Mouse (Mus musculus): Measurements from ENCODE around the gene Cd3eap.

Gene Cd3eap

GRCm38 (mm10) chr7:19332709-19333352 is 26.5 kb downstream of the Cd3eap start:
- DNase-seq (ENCODE audit: low spot score in 2 of 2), result peak; percentile 42 to 59

DNA sequence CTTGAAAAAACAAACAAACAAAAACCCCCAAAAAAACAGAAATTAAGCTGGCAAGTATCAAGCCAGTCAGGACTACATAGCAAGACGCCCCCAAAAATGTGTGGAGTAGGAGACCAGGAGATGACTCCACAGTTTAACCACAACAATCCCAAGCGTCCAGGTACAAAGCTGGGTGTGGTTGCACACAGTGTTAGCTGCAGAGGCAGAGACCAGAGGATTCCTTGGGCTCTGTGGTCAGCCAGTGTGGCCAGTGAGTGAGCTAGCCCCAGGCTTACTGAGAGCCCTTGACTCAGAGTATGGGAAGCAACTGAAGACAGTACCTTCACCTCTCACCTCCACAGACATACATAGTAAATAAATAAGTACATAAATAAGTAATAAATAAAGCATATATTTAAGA is 27.4 kb downstream of the Cd3eap start:
- no peak for DNase-seq (ENCODE audit: low spot score in 2 of 2)

GRCm38 (mm10) chr7:19328425-19328824 is 30.9 kb downstream of the Cd3eap start:
- no peak for DNase-seq (ENCODE audit: low spot score in 2 of 2)

DNA sequence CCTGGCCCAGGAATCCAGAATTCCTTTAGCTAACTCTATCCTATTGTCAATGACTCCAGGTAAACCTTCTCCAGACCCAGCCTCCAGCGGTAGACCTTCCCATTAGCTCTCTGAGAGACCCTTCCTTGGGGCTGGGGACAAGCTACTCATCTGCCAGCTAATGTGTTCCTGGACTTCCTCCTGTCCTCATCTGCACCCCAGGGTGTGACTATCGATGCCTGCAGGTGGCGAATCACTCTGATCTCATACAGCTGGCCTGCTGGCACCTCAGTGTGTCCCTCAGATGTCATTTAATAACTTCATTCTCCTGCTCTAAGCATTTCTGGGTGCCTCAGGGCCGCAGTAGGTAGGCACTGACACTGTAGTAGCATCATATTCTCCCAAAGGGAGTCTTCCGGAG is 31.5 kb downstream of the Cd3eap start:
- no peak for DNase-seq (ENCODE audit: low spot score in 2 of 2)

DNA sequence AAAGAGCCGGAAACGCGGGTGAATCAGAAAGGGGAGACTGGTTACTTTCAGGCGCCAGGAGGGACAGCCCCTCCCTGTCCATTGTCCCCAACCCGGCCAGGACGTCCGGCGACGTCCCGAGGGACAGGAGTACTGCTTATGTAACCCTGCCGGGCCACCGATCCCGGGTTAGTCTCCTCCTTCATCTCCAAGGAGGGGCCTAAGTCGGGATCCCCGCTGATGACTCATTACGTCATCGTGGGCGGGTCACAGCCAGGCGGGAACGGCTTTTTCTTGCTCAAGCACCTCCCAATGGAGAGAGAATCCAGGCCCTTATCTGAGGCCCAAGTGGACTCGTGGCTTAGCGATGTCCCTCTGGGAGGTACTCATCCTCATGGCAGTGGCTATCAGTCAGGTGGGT is 32.2 kb downstream of the Cd3eap start:
- DNase-seq (ENCODE audit: low spot score in 2 of 2), result no peak

- peak in 1 of 2 experiments; percentile 56 for DNase-seq (ENCODE audit: low spot score in 2 of 2)
Measured at GRCm38 (mm10) chr7:19326359-19326758, 32.9 kb downstream of the Cd3eap start.

DNA sequence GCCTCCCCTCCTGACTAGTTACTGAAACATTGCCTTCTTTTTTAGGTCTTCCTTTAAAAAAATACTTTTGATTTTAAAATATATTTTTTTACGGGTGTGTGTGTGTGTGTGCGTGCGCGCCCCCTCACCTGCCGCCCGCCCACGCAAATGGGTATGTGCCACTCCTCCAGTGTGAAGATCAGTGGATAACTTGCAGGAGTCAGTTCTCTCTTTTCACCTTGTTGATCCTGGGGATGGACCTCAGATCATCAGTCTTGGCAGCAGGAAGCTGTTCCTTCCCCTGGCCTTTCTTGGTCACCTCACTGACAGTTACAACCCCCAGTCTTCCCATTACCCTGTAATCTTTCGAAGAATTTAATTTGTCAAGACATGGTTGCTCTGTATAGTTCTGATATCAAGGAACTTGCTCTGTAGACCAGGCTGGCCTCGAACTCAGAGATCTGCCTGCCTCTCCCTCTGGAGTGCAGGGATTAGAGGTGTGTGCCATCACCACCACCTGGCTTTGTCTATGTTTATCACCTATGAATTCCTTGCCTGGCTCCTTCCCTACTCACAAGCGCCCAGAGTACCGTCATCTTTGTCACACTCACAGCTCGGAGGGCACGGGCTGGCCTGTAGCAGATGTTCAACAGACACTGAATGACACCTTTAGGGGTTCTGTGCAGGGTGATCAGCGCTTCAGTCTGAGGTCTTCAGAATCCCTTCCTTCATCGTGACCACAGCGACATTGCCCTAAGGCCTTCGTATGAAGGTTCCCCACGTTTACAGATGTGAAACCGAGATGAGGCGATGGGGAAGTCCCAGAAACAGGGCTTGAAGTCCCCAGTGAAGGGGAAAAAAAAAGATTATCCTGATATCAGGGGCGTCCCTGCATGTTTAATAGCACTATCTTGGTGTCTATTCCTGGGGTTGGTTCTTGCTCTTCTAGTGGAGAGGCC is 33.8 kb downstream of the Cd3eap start:
- DNase-seq (ENCODE audit: low spot score in 2 of 2), result no peak

GRCm38 (mm10) chr7:19324221-19324620 is 35.1 kb downstream of the Cd3eap start:
- no peak for DNase-seq (ENCODE audit: low spot score in 2 of 2)

DNA sequence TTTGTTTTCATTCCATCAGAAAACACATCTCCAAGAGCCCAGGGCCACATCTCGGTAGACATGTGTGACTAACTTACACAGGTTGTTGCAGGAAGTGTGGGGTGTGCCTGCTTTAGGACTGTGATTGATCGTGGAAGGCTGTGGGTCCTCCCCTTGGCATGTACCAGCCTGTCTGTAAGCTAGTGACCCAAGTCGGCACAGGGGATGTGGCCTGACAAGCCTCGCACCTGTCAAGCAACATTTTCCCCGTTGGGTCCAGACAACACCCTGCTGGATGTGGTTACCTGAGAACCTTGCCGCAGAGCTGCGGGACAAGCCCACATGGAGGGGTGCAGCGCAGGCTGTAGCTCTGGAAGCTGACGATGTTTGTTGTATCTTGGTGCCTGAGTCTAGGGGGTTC is 36.8 kb downstream of the Cd3eap start:
- DNase-seq (ENCODE audit: low spot score in 2 of 2), result no peak

- DNase-seq (ENCODE audit: low spot score in 2 of 2), result no peak
Measured at GRCm38 (mm10) chr7:19321464-19321863, 37.8 kb downstream of the Cd3eap start.

DNA sequence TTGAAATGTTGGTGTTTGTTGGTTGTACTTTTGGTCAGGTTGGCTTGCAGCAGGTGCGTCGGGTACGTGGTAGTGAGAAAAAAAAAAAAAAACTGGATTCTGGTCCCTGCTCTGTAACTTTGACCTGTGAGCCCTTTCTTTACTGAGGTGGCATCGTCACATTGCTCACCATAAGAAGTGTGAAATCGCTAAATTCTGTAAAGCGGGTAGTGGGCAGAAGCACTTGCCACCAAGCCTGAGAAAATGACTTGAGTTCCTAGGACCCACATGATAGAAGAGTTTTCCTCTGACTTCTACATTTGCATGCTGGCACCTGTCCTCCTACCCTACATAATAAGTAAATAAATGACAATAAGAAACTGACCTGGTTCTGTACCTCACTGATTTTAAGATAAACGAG is 38.6 kb downstream of the Cd3eap start:
- DNase-seq (ENCODE audit: low spot score in 2 of 2), result no peak

GRCm38 (mm10) chr7:19319906-19320305 is 39.4 kb downstream of the Cd3eap start:
- DNase-seq (ENCODE audit: low spot score in 2 of 2), result peak; percentile 69 to 85

DNA sequence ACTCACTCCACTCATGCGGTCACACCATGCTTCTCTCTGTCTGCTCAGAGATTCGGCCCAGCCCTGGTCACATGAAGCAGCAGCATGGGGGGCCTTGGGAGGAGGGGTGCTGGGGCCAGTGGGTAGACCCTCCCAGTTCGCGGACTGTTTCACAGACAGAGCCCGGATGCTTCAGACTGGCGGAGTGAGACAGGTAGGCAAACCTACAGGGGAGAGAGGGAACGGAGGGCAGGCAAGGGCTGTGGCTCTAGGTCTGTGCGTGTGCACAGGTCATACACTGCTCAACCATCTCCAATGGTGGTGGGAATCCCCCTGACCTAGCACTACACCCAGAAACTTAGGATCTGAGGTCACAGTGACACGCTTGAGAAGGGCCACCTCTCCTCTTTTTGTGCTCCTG is 39.8 kb downstream of the Cd3eap start:
- DNase-seq (ENCODE audit: low spot score in 2 of 2), result no peak

- no peak for DNase-seq (ENCODE audit: low spot score in 2 of 2)
Measured at GRCm38 (mm10) chr7:19318676-19319075, 40.6 kb downstream of the Cd3eap start.

DNA sequence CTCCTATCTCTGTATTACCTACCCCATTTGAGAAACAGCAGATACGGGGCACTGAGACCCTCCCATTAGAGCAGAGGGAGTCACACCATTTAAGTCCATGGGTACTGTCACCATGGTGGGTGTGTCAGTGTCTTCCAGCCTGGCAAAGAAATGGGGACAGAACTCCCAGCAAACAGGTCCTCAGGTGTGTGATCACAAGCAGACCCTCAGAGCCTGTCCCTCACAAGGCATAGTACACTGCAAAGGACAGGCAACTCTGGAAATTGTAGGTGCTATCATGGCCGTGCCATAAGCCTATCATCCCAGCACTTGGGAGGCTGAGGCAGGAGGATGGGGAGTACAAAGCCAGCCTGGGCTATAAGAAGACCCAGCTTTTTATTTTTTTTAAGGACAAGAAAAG is 41.1 kb downstream of the Cd3eap start:
- no peak for DNase-seq (ENCODE audit: low spot score in 2 of 2)

DNA sequence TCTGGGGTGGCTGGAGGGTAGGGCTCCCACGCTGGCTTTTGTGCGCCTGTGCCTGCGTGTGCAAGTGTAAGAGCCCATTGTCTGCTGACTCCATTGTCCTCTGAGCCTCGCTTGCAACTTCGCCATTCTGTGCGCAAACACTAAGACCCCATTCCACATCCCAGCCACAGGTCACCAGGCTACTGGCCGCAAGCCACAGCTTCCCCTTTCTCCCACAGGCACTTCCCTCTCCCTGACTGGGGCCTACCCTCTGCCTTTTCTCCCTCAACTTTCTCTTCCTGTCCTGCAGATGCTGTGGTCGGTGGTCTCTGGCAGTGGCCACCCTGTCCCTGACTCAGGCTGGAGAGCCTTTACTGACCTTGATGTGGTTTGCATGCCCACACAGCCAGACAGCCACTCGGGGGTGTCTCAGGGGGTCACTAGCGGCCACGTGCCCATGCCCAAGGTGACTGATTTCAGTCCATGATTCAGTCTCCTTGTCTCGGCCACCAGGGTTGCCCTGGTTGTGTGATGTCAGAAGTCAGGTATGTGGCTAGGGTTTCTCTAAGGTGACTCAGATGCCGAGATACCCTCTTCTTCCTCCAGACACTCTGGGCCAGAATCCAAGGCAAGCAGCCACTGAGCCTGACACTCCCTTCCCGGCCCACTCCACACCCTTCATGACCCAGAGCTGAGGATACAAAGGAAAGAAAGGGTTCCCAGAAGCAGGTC is 42.7 kb downstream of the Cd3eap start:
- DNase-seq (ENCODE audit: low spot score in 2 of 2), result no peak

DNA sequence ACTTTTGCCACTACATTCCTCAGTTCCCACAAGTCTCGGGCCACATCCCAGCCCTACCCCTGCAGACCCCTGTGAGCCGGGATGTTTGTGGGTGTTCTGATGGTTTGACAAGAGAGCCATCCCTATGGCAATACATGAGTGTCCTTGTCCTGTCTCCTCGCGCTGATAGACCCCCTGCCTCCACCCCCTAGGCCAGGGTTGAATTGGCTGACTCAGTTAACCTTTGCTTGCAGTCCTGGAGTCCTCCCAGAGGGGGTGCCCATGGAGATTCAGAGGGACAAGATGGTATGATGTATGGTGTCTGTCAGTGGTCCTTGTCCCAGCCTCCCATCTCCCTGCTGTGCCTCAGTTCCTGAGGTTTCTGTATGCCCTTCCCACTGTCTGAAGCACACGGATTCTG is 45.2 kb downstream of the Cd3eap start:
- DNase-seq (ENCODE audit: low spot score in 2 of 2), result no peak

DNA sequence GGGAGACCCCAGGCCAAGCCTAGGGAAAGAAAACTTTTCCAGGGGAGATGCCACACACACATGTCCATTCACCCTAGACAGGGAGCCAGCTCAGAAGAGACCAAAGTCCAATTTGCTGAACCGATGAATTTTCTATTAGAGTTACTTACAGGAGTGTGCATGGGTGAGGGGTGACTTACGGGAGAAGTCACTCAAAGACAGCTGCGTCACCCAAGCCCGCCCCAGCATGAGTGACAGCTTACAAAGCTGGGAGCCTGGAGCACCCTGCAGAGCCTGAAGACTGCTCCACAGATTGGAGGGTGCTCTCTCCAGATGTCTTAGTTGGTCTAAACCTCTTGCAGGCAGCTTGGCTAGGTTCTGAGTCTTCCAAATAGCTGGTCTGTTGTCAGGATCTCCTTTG is 47.3 kb downstream of the Cd3eap start:
- no peak for DNase-seq (ENCODE audit: low spot score in 2 of 2)

DNA sequence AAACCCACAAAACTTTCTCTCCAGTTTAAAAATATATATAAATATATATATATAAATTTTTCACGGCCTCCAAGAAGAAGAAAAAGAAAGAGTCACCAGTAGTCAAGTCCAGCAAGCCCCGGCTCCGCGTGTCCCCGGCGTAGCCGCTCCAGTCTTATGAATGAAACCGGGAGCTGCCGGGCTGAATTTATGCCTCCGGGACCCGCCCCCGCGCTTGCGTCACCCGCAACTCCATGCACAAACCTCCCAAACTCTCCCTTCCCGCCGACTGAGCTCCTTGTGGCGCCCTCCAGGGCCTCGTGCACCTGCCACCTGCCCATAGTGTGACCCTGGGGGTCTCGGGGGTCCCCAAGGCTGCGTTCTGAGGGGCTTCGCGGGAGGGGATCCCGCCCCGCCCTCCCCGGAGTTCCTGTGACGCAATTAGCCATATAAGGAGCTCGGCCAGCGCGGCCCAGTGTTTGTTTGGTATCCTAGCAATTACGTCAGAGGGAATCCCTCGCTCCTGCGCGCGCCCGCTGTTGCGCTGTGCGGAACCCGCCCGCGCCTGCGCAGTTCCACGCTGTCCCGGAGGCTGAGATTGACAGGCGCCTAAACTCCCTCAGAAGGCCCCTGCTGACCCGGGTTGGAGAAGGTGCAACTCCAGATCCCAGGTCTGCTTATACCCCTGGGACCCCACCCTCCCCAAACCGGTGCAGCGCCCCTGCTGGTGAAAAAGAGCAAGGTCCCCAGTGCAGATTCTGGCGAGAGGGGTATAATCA is 49.2 kb downstream of the Cd3eap start, which contains the start of gene Fosb:
TSS of gene Fosb (minus strand) at position 168 of the 758 bp plus-strand sequence.
- peak; percentile 83 to 90 for DNase-seq (ENCODE audit: low spot score in 2 of 2)

DNA sequence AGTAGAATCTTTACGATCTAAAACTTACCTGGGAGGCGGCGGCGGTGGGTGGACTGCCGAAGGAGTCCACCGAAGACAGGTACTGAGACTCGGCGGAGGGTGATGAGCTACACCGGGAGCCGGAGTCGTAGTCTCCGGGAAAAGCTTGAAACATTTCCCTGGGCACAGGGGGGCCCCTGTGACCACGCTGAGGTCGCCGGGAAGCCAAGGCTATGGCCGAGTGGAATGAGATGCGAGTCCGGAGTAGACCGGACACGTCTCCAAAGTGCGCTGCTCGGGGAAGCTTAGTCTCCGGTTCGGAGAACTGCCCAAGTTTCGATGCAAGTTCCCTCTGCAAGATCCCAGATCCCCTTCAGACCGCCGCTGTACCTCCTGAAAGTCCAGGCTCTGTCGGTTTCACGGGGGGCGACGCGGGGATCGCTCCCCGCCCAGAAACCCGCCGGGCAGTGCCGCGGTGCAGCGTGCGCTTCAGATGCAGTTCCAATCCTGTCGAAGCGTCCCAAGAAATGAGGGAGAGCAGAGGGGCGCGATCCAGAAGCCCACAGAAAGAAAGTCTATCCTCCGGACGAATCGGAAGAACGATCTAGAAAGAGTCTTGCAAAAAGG is 49.9 kb downstream of the Cd3eap start:
- no peak for DNase-seq (ENCODE audit: low spot score in 2 of 2)

All from spleen, postnatal 14 days (tissue).